Mouse (Mus musculus) CH12.LX (cell line): ENCODE results near the gene Ebf1. TPM values are rescaled to one million over a fixed set of nuclear protein-coding genes. Genes with fewer than 3 reads are reported as not detected.

Source experiments
- DNase-seq: peaks from one replicate; pipeline ENCODE4 v3.0.0-alpha.2; 2013; ENCODE audit errors: extremely low read depth
- H3K27ac ChIP-seq: 2 replicates; pipeline ENCODE4 v1.5.1; 2012; ENCODE audit warnings: low read depth, mild to moderate bottlenecking, control low read depth, moderate library complexity; ENCODE audit not compliant: insufficient read depth
- H3K27me3 ChIP-seq: replicated peaks from 2 replicates; pipeline ENCODE3; 2012; ENCODE audit warnings: inconsistent platforms
- H3K36me3 ChIP-seq, 2 experiments: replicated peaks in 1 of 2; 2 replicates each; pipeline versions ENCODE3 to v1.6.1; 2012; ENCODE audit warnings: inconsistent platforms in 1 of 2, low read length in 1 of 2, mild to moderate bottlenecking in 1 of 2, mixed read lengths in 1 of 2, moderate library complexity in 1 of 2; ENCODE audit not compliant: control insufficient read depth in 1 of 2, insufficient read depth in 1 of 2
- H3K4me1 ChIP-seq, 2 experiments: 2 replicates each; pipeline ENCODE4 v1.6.1; 2012; ENCODE audit warnings: inconsistent platforms in 1 of 2, moderate library complexity in 1 of 2; ENCODE audit not compliant: insufficient read depth in 2 of 2, control insufficient read depth in 1 of 2
- H3K4me2 ChIP-seq: 2 replicates; pipeline ENCODE4 v1.6.1; 2012; ENCODE audit warnings: low read depth, mild to moderate bottlenecking, control low read depth; ENCODE audit not compliant: poor library complexity, insufficient read depth, severe bottlenecking
- H3K4me3 ChIP-seq, 3 experiments: fragments of 150-350 bp in 1 of 3; sonication (generic) in 1 of 3; replicated peaks in 1 of 3; 2 replicates each; pipeline versions ENCODE3 to v1.5.1; 2011 to 2012; ENCODE audit warnings: low read depth in 2 of 3, low read length in 2 of 3, mild to moderate bottlenecking in 2 of 3, moderate library complexity in 2 of 3, control low read depth in 1 of 3, improper control_type of control experiment in 1 of 3, inconsistent platforms in 1 of 3, mixed read lengths in 1 of 3; ENCODE audit not compliant: poor library complexity in 1 of 3
- H3K79me2 ChIP-seq: replicated peaks from 2 replicates; pipeline ENCODE4 v1.6.1; 2012; ENCODE audit warnings: mild to moderate bottlenecking, moderate library complexity; ENCODE audit not compliant: control insufficient read depth, poor library complexity, insufficient read depth, severe bottlenecking; ENCODE audit errors: extremely low read depth
- H3K9ac ChIP-seq: 2 replicates; pipeline ENCODE4 v1.6.1; 2012; ENCODE audit warnings: low read depth, mild to moderate bottlenecking, control low read depth, moderate library complexity; ENCODE audit not compliant: insufficient read depth
- H3K9me3 ChIP-seq: replicated peaks from 2 replicates; pipeline ENCODE3; 2012; ENCODE audit warnings: low read length, inconsistent platforms, mixed read lengths
- BHLHE40 ChIP-seq: IDR thresholded peaks from 2 replicates; pipeline ENCODE4 v1.6.1; 2011; ENCODE audit warnings: mild to moderate bottlenecking, low read depth, low read length, improper control_type of control experiment
- EP300 ChIP-seq: IDR thresholded peaks from 2 replicates; pipeline ENCODE4 v1.6.1; 2011; ENCODE audit warnings: low read length, improper control_type of control experiment
- GABPA ChIP-seq: IDR thresholded peaks from 2 replicates; pipeline ENCODE4 v1.6.1; 2012; ENCODE audit warnings: low read depth, low read length, improper control_type of control experiment, inconsistent platforms; ENCODE audit not compliant: insufficient replicate concordance
- IRF4 ChIP-seq: IDR thresholded peaks from 2 replicates; pipeline ENCODE4 v1.6.1; 2014; ENCODE audit warnings: low read depth, mild to moderate bottlenecking, inconsistent platforms, low read length, improper control_type of control experiment
- MAFK ChIP-seq: IDR thresholded peaks from 2 replicates; pipeline ENCODE4 v1.6.1; 2011; ENCODE audit warnings: low read length, improper control_type of control experiment; ENCODE audit not compliant: insufficient replicate concordance
- MAX ChIP-seq: IDR thresholded peaks from 2 replicates; pipeline ENCODE4 v1.6.1; 2011; ENCODE audit warnings: low read length, improper control_type of control experiment
- MEF2A ChIP-seq: IDR thresholded peaks from 2 replicates; pipeline ENCODE4 v1.6.1; 2014; ENCODE audit warnings: low read depth, mild to moderate bottlenecking, inconsistent platforms, low read length, improper control_type of control experiment, borderline replicate concordance
- PAX5 ChIP-seq: IDR thresholded peaks from 2 replicates; pipeline ENCODE4 v1.6.1; 2012; ENCODE audit warnings: low read length, inconsistent platforms, mixed read lengths
- RAD21 ChIP-seq: IDR thresholded peaks from 2 replicates; pipeline ENCODE4 v1.6.1; 2011; ENCODE audit warnings: low read depth, mild to moderate bottlenecking, low read length, improper control_type of control experiment, moderate library complexity
- SMC3 ChIP-seq: IDR thresholded peaks from 2 replicates; pipeline ENCODE4 v1.6.1; 2011; ENCODE audit warnings: low read depth, low read length, improper control_type of control experiment
- TBP ChIP-seq: conservative IDR thresholded peaks from 2 replicates; pipeline ENCODE4 v1.6.1; 2011; ENCODE audit warnings: low read depth, low read length, improper control_type of control experiment
- USF1 ChIP-seq: IDR thresholded peaks from 2 replicates; pipeline ENCODE4 v1.6.1; 2014; ENCODE audit warnings: low read depth, mild to moderate bottlenecking, inconsistent platforms, low read length, improper control_type of control experiment
- ZMIZ1 ChIP-seq: IDR thresholded peaks from 2 replicates; pipeline ENCODE4 v1.6.1; 2012; ENCODE audit warnings: low read depth, mild to moderate bottlenecking, inconsistent platforms, low read length, improper control_type of control experiment
- dilution Hi-C: fragments of 300-500 bp; cut with MboI; formaldehyde crosslinking; loops from 2 replicates; pipeline ENCODE4 v1.14.3; 2020; ENCODE audit warnings: low sequenced_read_pairs; ENCODE audit not compliant: extremely low pct_unique_long_range_greater_than_20kb, extremely low pct_ligation_motif_present
- in situ Hi-C: fragments of 300-500 bp; cut with MboI; formaldehyde crosslinking; loops from 3 replicates; pipeline ENCODE4 v1.14.3; 2019; ENCODE audit warnings: low sequenced_read_pairs, low pct_ligation_motif_present, low pct_unique_long_range_greater_than_20kb, mixed read lengths
- polyA plus RNA-seq: library from polyadenylated mRNA; unstranded; fragments of >175 nt; gene quantifications from 2 replicates; pipeline ENCODE4 v1.2.1, GENCODE M21; 2012; ENCODE audit warnings: low read depth; ENCODE audit not compliant: insufficient read length
- total RNA-seq, 2 experiments: library from RNA; depleted of rRNA; stranded (reverse); fragments of 300-350 nt in 1 of 2; fragments of >200 nt in 1 of 2; gene quantifications; 2 replicates each; pipeline ENCODE4 v1.2.3; 2012 to 2014

Ebf1 gene
- total and polyA plus RNA-seq, 3 experiments, result 37.8 to 60.7 (median 42.8) TPM

- no peaks in the 10 kb centered on the region for H3K4me1 ChIP-seq
- in situ Hi-C loops, result no loop called here
These were observed 438.9 kb downstream of the Ebf1 start for GRCm38 (mm10) chr11:45055744-45056610.

More at GRCm38 (mm10) chr11:45055744-45056610, 438.9 kb downstream of the Ebf1 start:
- H3K79me2 ChIP-seq, result no peaks in the 10 kb centered on the region
- no peaks in the 10 kb centered on the region for H3K9me3 ChIP-seq
- H3K27me3 ChIP-seq, result no peaks in the 10 kb centered on the region
- no peak overlapping the region for H3K9ac ChIP-seq
- H3K4me3 ChIP-seq, result no peak overlapping the region
- no peak overlapping the region for H3K27ac ChIP-seq
- no peaks in the 10 kb centered on the region for H3K36me3 ChIP-seq
- TF ChIP-seq BHLHE40 (no peak), MAX (no peak), SMC3 (no peak), ZMIZ1 (no peak), EP300 (no peak), GABPA (no peak), TBP (no peak), MAFK (no peak), USF1 (no peak), PAX5 (no peak), RAD21 (no peak), MEF2A (no peak), IRF4 (no peak)
- H3K4me2 ChIP-seq, result no peak overlapping the region
- dilution Hi-C loops, result no loop called here
- no peak for DNase-seq

Other genes with a start within 250 kb of the Ebf1 start
- gene Il12b, start 217.3 kb upstream of the Ebf1 start, total RNA-seq (2012; rRNA removed), result not detected in 2 replicates
- gene Il12b, start 217.3 kb upstream of the Ebf1 start, total RNA-seq (2014; rRNA removed), result 0.23 TPM in 1 of 2 replicates, not detected in the other
- gene Il12b, start 217.3 kb upstream of the Ebf1 start, polyA plus RNA-seq, result not detected in 2 replicates
- gene Ublcp1, start 146.8 kb upstream of the Ebf1 start, total RNA-seq (2012; rRNA removed), result 18.9 and 20.2 TPM in 2 replicates
- gene Ublcp1, start 146.8 kb upstream of the Ebf1 start, total RNA-seq (2014; rRNA removed), result 34.1 and 45.6 TPM in 2 replicates
- gene Ublcp1, start 146.8 kb upstream of the Ebf1 start, polyA plus RNA-seq, result 24.9 and 26.7 TPM in 2 replicates
- gene Rnf145, start 98.4 kb upstream of the Ebf1 start, total RNA-seq (2012; rRNA removed), result 38.4 and 44.5 TPM in 2 replicates
- 52.8 and 60.5 TPM in 2 replicates for gene Rnf145, start 98.4 kb upstream of the Ebf1 start, total RNA-seq (2014; rRNA removed)
- 44.3 and 46.3 TPM in 2 replicates for gene Rnf145, start 98.4 kb upstream of the Ebf1 start, polyA plus RNA-seq